Mouse (Mus musculus) ES-E14 (cell line): ENCODE data around the gene Eif3b. TPM values are rescaled to one million over a fixed set of nuclear protein-coding genes. Genes with fewer than 3 reads are reported as not detected.

Experiments
- DNase-seq: peaks from one replicate; pipeline ENCODE4 v3.0.0-alpha.2; 2013; ENCODE audit warnings: low read depth, low spot score
- H3K27ac ChIP-seq: 2 replicates; pipeline ENCODE4 v1.5.1; 2012; ENCODE audit warnings: low read depth, mild to moderate bottlenecking, low read length, moderate library complexity, mixed read lengths; ENCODE audit not compliant: poor library complexity, insufficient read depth, severe bottlenecking
- H3K36me3 ChIP-seq: 2 replicates; pipeline ENCODE4 v1.6.1; 2012; ENCODE audit warnings: mild to moderate bottlenecking, low read length, moderate library complexity, mixed read lengths; ENCODE audit not compliant: control insufficient read depth, poor library complexity, insufficient read depth, severe bottlenecking
- H3K4me1 ChIP-seq, 2 experiments: fragments of 150-350 bp in 1 of 2; sonication (generic) in 1 of 2; 2 replicates each; pipeline ENCODE4 v1.6.1; 2012; ENCODE audit warnings: low read length in 2 of 2, mild to moderate bottlenecking in 1 of 2, mixed read lengths in 1 of 2; ENCODE audit not compliant: control insufficient read depth in 2 of 2, insufficient read depth in 2 of 2, poor library complexity in 1 of 2
- H3K4me3 ChIP-seq, 2 experiments: fragments of 150-350 bp in 1 of 2; sonication (generic) in 1 of 2; 2 replicates each; pipeline ENCODE4 v1.5.1; 2012; ENCODE audit warnings: low read length in 2 of 2, low read depth in 1 of 2, mild to moderate bottlenecking in 1 of 2, mixed read lengths in 1 of 2; ENCODE audit not compliant: insufficient read depth in 1 of 2, poor library complexity in 1 of 2, severe bottlenecking in 1 of 2
- H3K9ac ChIP-seq: 2 replicates; pipeline ENCODE4 v1.6.1; 2012; ENCODE audit warnings: low read depth, mild to moderate bottlenecking, low read length, mixed read lengths; ENCODE audit not compliant: poor library complexity, insufficient read depth, severe bottlenecking
- H3K9me3 ChIP-seq: fragments of 150-350 bp; sonication (generic); 2 replicates; pipeline ENCODE4 v1.6.1; 2012; ENCODE audit warnings: low read depth, mild to moderate bottlenecking, low read length; ENCODE audit not compliant: control insufficient read depth, insufficient read depth
- CHD2 ChIP-seq: IDR thresholded peaks from 2 replicates; pipeline ENCODE4 v1.6.1; 2014; ENCODE audit warnings: mild to moderate bottlenecking, low read depth, low read length, inconsistent platforms
- HCFC1 ChIP-seq: IDR thresholded peaks from 2 replicates; pipeline ENCODE4 v1.6.1; 2012; ENCODE audit warnings: low read length, inconsistent platforms, borderline replicate concordance; ENCODE audit not compliant: insufficient read depth
- MAFK ChIP-seq: IDR thresholded peaks from 2 replicates; pipeline ENCODE4 v1.6.1; 2014; ENCODE audit warnings: mild to moderate bottlenecking, low read depth, low read length, inconsistent platforms; ENCODE audit not compliant: insufficient read depth
- ZC3H11A ChIP-seq: IDR thresholded peaks from 2 replicates; pipeline ENCODE4 v1.6.1; 2012; ENCODE audit warnings: low read depth, mild to moderate bottlenecking, inconsistent platforms, low read length, borderline replicate concordance
- ZNF384 ChIP-seq: IDR thresholded peaks from 2 replicates; pipeline ENCODE4 v1.6.1; 2012; ENCODE audit warnings: low read depth, low read length, inconsistent platforms
- in situ Hi-C, 2 experiments: fragments of 600-800 bp; cut with MboI; formaldehyde crosslinking; loops; one replicate each; pipeline ENCODE4 v1.15.1; 2025; ENCODE audit warnings: low sequenced_read_pairs in 2 of 2, inconsistent platforms in 1 of 2; ENCODE audit not compliant: unreplicated experiment in 2 of 2
- total RNA-seq: library from RNA; depleted of rRNA; stranded (reverse); fragments of 300-350 nt; gene quantifications from 2 replicates; pipeline ENCODE4 v1.2.3, GENCODE M21; 2012

Gene Eif3b
- total RNA-seq, 1 experiment, result 273 TPM

- peak overlapping the region; percentile 85; the same call in 1 of the 2 replicates for H3K9ac ChIP-seq
- H3K36me3 ChIP-seq, result no peaks in the 10 kb centered on the region
- no peak overlapping the region for H3K27ac ChIP-seq
- peak overlapping the region; percentile 88 to 94 for H3K4me3 ChIP-seq
- DNase-seq, result no peak
- TF ChIP-seq MAFK (no peak), HCFC1 (no peak), ZC3H11A (no peak), ZNF384 (no peak), CHD2 (no peak)
- H3K9me3 ChIP-seq, result no peaks in the 10 kb centered on the region
- H3K4me1 ChIP-seq, result peaks cover 0 to 8% of the 10 kb centered on the region in 2 experiments; a peak in 2 of 4 replicates
- in situ Hi-C loops, result no loop called here
Measured at GRCm38 (mm10) chr5:140387816-140388510, 31.2 kb upstream of the Eif3b start.

GRCm38 (mm10) chr5:140388588-140389576 lies 30.2 kb upstream of the Eif3b start, which contains the start of gene Snx8:
Snx8 (minus strand) TSS chr5:140389262.
- Histone ChIP-seq H3K9me3 (no peaks in the 10 kb centered on the region), H3K27ac (no peak within 1 kb of the TSS), H3K4me1 (peaks cover 0 to 3% of the 10 kb centered on the region in 2 experiments; a peak in 2 of 4 replicates), H3K36me3 (no peaks in the 10 kb centered on the region), H3K9ac (peak within 1 kb of the TSS; percentile 85), H3K4me3 (peak within 1 kb of the TSS; percentile 88 to 94)
- TF ChIP-seq HCFC1 (0 out of 2 replicates have a peak, but pooled peaks have one; percentile 42), CHD2 (no peak)
- in situ Hi-C loops, result no loop called here
- DNase-seq, result peak; percentile 91

- Histone ChIP-seq H3K36me3 (no peaks in the 10 kb centered on the region), H3K4me3 (peak overlapping the region; percentile 28 to 94; a peak in 3 of 4 replicates), H3K4me1 (peaks cover 0 to 3% of the 10 kb centered on the region in 2 experiments; a peak in 2 of 4 replicates), H3K27ac (no peak overlapping the region), H3K9me3 (no peaks in the 10 kb centered on the region), H3K9ac (peak overlapping the region; percentile 64)
- in situ Hi-C loops, result no loop called here
- TF ChIP-seq HCFC1, result no peak
- no peak for TF ChIP-seq ZNF384
- TF ChIP-seq CHD2, result no peak
- no peak for TF ChIP-seq ZC3H11A
- TF ChIP-seq MAFK, result no peak
- no peak for DNase-seq
Measured at GRCm38 (mm10) chr5:140389647-140390046, 29.5 kb upstream of the Eif3b start.

GRCm38 (mm10) chr5:140391435-140391834 lies 27.7 kb upstream of the Eif3b start:
- in situ Hi-C loops, result no loop called here
- Histone ChIP-seq H3K36me3 (no peaks in the 10 kb centered on the region), H3K4me1 (peaks cover 0 to 3% of the 10 kb centered on the region in 2 experiments; a peak in 2 of 4 replicates), H3K27ac (no peak overlapping the region), H3K9ac (no peak overlapping the region), H3K9me3 (no peaks in the 10 kb centered on the region), H3K4me3 (no peak overlapping the region)
- TF ChIP-seq CHD2 (no peak), ZC3H11A (no peak), HCFC1 (no peak), MAFK (no peak), ZNF384 (no peak)
- DNase-seq, result no peak
